Mouse (Mus musculus): ENCODE results near the gene Zfp119b. TPM values are rescaled to one million over a fixed set of nuclear protein-coding genes. Genes with fewer than 3 reads are reported as not detected.
"Not testable (repeated sequence)": the region's sequence is repeated elsewhere in the genome, so short reads cannot be mapped to it uniquely, and the experiment has no call there.

Zfp119b gene
- total and polyA plus RNA-seq, 2 experiments from 2014 or later: 2.9 to 5.6 TPM

DNA sequence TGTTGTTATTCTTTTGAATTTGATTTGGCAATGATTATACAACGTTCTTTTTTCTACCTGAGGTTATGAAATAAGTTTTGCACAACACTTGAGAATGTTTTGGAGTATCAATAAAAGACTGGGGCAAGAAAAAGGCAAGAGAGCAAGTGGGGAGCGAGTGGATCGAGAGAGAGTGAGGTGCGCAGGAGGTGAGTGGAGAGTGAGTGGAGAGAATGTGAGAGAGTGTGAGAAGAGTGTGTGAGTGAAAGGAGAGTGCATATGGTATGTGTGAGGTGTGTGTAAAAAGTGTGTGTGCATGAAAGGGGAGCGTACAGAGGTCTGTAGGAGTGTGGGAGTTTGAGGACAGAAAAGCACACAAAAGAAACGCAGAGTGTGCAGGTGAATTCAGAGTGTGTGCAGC, 45.2 kb downstream of the Zfp119b start:
- Histone ChIP-seq H3K9ac (replicated peaks; ENCODE audit: low read depth, low read length) (no peak overlapping the region), H3K4me2 (ENCODE audit: low read depth, low read length) (no peak overlapping the region), H3K36me3 (replicated peaks; ENCODE audit: control insufficient read depth, insufficient read depth, low read length) (no peaks in the 10 kb centered on the region), H3K9me3 (replicated peaks; ENCODE audit: control insufficient read depth, low read length) (peaks cover 5% of the 10 kb centered on the region; the same call in 1 of the 2 replicates), H3K4me3 (ENCODE audit: low read depth, low read length) (no peak overlapping the region), H3K4me1 (ENCODE audit: control insufficient read depth, insufficient read depth) (no peaks in the 10 kb centered on the region), H3K27ac (ENCODE audit: low read depth) (no peak overlapping the region), H3K27me3 (ENCODE audit: control insufficient read depth, insufficient read depth, low read length) (no peaks in the 10 kb centered on the region)
- DNase-seq (ENCODE audit: low spot score): no peak
- no peak for ATAC-seq (ENCODE audit: insufficient read depth, low read depth)
- no peak for TF ChIP-seq CTCF (IDR thresholded peaks at IDR 0.05; ENCODE audit: low read depth)
- no peak for TF ChIP-seq EP300 (IDR thresholded peaks at IDR 0.05; ENCODE audit: low read depth)
- WGBS: 64% methylated on average over 6 of the region's 6 CpGs

DNA sequence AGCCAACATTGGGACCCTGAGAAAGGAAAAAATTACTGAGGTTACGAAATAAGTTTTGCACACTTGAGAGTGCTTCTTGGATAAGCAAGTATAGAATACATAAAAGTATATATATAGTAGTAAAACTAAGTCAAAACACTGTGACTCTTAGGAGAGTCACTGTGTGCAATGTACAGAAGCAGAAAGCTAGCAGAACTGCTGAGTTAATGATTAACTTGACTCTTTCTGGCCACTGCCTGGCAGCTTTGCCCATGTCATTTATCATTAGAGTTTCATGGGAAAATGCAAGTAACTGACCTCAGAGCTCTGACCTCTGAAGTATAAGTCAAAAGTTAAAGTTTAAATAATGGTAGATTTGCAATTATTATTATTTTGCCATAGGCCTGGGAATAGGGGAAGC, 45.6 kb downstream of the Zfp119b start:
- Histone ChIP-seq H3K27ac (ENCODE audit: low read depth) (no peak overlapping the region), H3K9me3 (replicated peaks; ENCODE audit: control insufficient read depth, low read length) (peaks cover 5% of the 10 kb centered on the region; the same call in 1 of the 2 replicates), H3K36me3 (replicated peaks; ENCODE audit: control insufficient read depth, insufficient read depth, low read length) (no peaks in the 10 kb centered on the region), H3K9ac (replicated peaks; ENCODE audit: low read depth, low read length) (no peak overlapping the region), H3K4me3 (ENCODE audit: low read depth, low read length) (no peak overlapping the region), H3K4me2 (ENCODE audit: low read depth, low read length) (no peak overlapping the region), H3K27me3 (ENCODE audit: control insufficient read depth, insufficient read depth, low read length) (no peaks in the 10 kb centered on the region), H3K4me1 (ENCODE audit: control insufficient read depth, insufficient read depth) (no peaks in the 10 kb centered on the region)
- TF ChIP-seq EP300 (IDR thresholded peaks at IDR 0.05; ENCODE audit: low read depth) (no peak), CTCF (IDR thresholded peaks at IDR 0.05; ENCODE audit: low read depth) (no peak)
- 86% methylated on average over 1 of the region's 1 CpGs for WGBS
- DNase-seq (ENCODE audit: low spot score) (no peak), ATAC-seq (ENCODE audit: insufficient read depth, low read depth) (no peak)

DNA sequence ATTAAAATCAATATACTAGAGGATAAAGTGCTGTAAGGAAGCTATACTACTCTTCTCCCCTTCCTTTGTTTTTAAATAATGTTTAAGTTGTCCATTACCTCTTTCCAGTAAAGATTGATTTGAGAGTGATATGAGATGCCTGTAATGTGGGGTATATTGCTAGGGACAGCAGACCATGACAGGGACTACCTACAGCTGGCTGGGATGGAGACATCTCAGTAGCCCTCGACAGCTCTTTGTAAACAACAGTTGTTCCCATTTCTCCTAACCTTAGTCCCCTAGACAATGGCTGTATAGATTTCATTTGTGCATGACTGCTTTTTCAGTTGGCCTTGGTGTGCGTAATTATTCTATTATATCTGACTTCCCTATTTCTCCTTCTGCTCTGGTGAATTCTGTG, 46.2 kb downstream of the Zfp119b start:
- WGBS: 55% methylated on average over 2 of the region's 2 CpGs
- Histone ChIP-seq H3K27me3 (ENCODE audit: control insufficient read depth, insufficient read depth, low read length) (no peaks in the 10 kb centered on the region), H3K4me1 (ENCODE audit: control insufficient read depth, insufficient read depth) (no peaks in the 10 kb centered on the region), H3K9ac (replicated peaks; ENCODE audit: low read depth, low read length) (no peak overlapping the region), H3K27ac (ENCODE audit: low read depth) (no peak overlapping the region), H3K36me3 (replicated peaks; ENCODE audit: control insufficient read depth, insufficient read depth, low read length) (no peaks in the 10 kb centered on the region; the same call in 1 of the 2 replicates), H3K4me3 (ENCODE audit: low read depth, low read length) (no peak overlapping the region), H3K4me2 (ENCODE audit: low read depth, low read length) (no peak overlapping the region), H3K9me3 (replicated peaks; ENCODE audit: control insufficient read depth, low read length) (peaks cover 10% of the 10 kb centered on the region)
- TF ChIP-seq CTCF (IDR thresholded peaks at IDR 0.05; ENCODE audit: low read depth) (no peak), EP300 (IDR thresholded peaks at IDR 0.05; ENCODE audit: low read depth) (no peak)
- no peak for ATAC-seq (ENCODE audit: insufficient read depth, low read depth)
- DNase-seq (ENCODE audit: low spot score): no peak

DNA sequence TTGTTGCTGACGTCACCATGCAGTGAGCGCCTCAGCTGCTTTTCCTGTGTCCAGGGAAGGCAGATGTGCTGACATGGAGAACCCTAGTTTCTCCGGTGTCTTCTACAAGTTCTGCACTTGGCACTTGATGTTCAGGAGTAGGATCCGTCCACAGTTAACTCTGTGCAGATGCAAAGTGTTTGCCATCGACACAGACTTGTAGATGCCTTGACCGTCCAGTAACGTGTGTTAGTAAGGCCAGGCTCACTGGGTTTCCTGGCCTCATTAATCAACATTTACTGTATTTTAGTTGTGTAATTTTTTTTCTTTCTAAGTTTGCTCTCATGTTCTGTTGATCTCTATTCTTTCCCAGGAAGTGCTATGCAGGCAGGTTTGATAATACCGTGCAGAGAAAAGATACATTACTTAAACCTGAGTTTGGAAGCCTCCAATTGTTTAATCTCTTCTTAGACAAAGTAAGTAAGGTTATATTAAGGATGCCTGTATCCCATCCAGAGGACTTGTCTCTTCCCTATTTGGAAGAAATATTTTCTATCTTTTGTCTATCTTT, 56.8 kb downstream of the Zfp119b start:
- H3K27me3 ChIP-seq (ENCODE audit: control insufficient read depth, insufficient read depth, low read length); H3K36me3 ChIP-seq (replicated peaks; ENCODE audit: control insufficient read depth, insufficient read depth, low read length); ATAC-seq (ENCODE audit: insufficient read depth, low read depth); H3K4me1 ChIP-seq (ENCODE audit: control insufficient read depth, insufficient read depth); DNase-seq (ENCODE audit: low spot score); H3K9me3 ChIP-seq (replicated peaks; ENCODE audit: control insufficient read depth, low read length): not testable (repeated sequence)
- peak overlapping the region; percentile 61 for H3K4me2 ChIP-seq (ENCODE audit: low read depth, low read length)
- peak overlapping the region; percentile 55 for H3K4me3 ChIP-seq (ENCODE audit: low read depth, low read length)
- 13% methylated on average over 5 of the region's 8 CpGs for WGBS
- peak overlapping the region; percentile 89 for H3K27ac ChIP-seq (ENCODE audit: low read depth)
- H3K9ac ChIP-seq (replicated peaks; ENCODE audit: low read depth, low read length): peak overlapping the region; percentile 46

Other genes with a start within 250 kb of the Zfp119b start
- gene Pot1b, start 236.9 kb downstream of the Zfp119b start, total RNA-seq (2014; rRNA removed; ENCODE audit: low replicate concordance): 2.3 and 3.9 TPM in 2 replicates
- gene Pot1b, start 236.9 kb downstream of the Zfp119b start, polyA plus RNA-seq (2015; fragmentation: Nextera tagmentation; extraction: Ambion mirVana): 2.8 and 3.3 TPM in 2 replicates
- 0.04 and 0.08 TPM in 2 replicates for gene Adgre4, start 199.5 kb downstream of the Zfp119b start, total RNA-seq (2014; rRNA removed; ENCODE audit: low replicate concordance)
- gene Adgre4, start 199.5 kb downstream of the Zfp119b start, polyA plus RNA-seq (2015; fragmentation: Nextera tagmentation; extraction: Ambion mirVana): 0.20 and 0.23 TPM in 2 replicates
- gene Zfp119a, start 70.6 kb downstream of the Zfp119b start, total RNA-seq (2014; rRNA removed; ENCODE audit: low replicate concordance): 0.08 and 4.4 TPM in 2 replicates
- gene Zfp119a, start 70.6 kb downstream of the Zfp119b start, polyA plus RNA-seq (2015; fragmentation: Nextera tagmentation; extraction: Ambion mirVana): 5.4 and 6.0 TPM in 2 replicates
- 3.1 and 8.2 TPM in 2 replicates for gene Zfp959, start 57.4 kb downstream of the Zfp119b start, total RNA-seq (2014; rRNA removed; ENCODE audit: low replicate concordance)
- 7.3 and 7.4 TPM in 2 replicates for gene Zfp959, start 57.4 kb downstream of the Zfp119b start, polyA plus RNA-seq (2015; fragmentation: Nextera tagmentation; extraction: Ambion mirVana)
- gene Ebi3, start 3.1 kb upstream of the Zfp119b start, total RNA-seq (2014; rRNA removed; ENCODE audit: low replicate concordance): not detected in 2 replicates
- 0.37 and 1.1 TPM in 2 replicates for gene Ebi3, start 3.1 kb upstream of the Zfp119b start, polyA plus RNA-seq (2015; fragmentation: Nextera tagmentation; extraction: Ambion mirVana)
- 5.9 and 6.4 TPM in 2 replicates for gene Yju2, start 9.6 kb upstream of the Zfp119b start, total RNA-seq (2014; rRNA removed; ENCODE audit: low replicate concordance)
- 12.3 and 12.8 TPM in 2 replicates for gene Yju2, start 9.6 kb upstream of the Zfp119b start, polyA plus RNA-seq (2015; fragmentation: Nextera tagmentation; extraction: Ambion mirVana)
- 7.5 and 11.7 TPM in 2 replicates for gene Shd, start 21.0 kb upstream of the Zfp119b start, total RNA-seq (2014; rRNA removed; ENCODE audit: low replicate concordance)
- 5.0 and 5.7 TPM in 2 replicates for gene Shd, start 21.0 kb upstream of the Zfp119b start, polyA plus RNA-seq (2015; fragmentation: Nextera tagmentation; extraction: Ambion mirVana)
- gene Fsd1, start 37.0 kb upstream of the Zfp119b start, total RNA-seq (2014; rRNA removed; ENCODE audit: low replicate concordance): not detected in 2 replicates
- gene Fsd1, start 37.0 kb upstream of the Zfp119b start, polyA plus RNA-seq (2015; fragmentation: Nextera tagmentation; extraction: Ambion mirVana): 0.26 and 0.51 TPM in 2 replicates
- 14.3 and 23.7 TPM in 2 replicates for gene Stap2, start 56.1 kb upstream of the Zfp119b start, total RNA-seq (2014; rRNA removed; ENCODE audit: low replicate concordance)
- gene Stap2, start 56.1 kb upstream of the Zfp119b start, polyA plus RNA-seq (2015; fragmentation: Nextera tagmentation; extraction: Ambion mirVana): 16.0 and 17.2 TPM in 2 replicates
- 100 and 114 TPM in 2 replicates for gene Mpnd, start 56.2 kb upstream of the Zfp119b start, total RNA-seq (2014; rRNA removed; ENCODE audit: low replicate concordance)
- gene Mpnd, start 56.2 kb upstream of the Zfp119b start, polyA plus RNA-seq (2015; fragmentation: Nextera tagmentation; extraction: Ambion mirVana): 42.5 and 42.9 TPM in 2 replicates
- 45.8 and 61.1 TPM in 2 replicates for gene Sh3gl1, start 87.1 kb upstream of the Zfp119b start, total RNA-seq (2014; rRNA removed; ENCODE audit: low replicate concordance)
- 43.5 and 49.5 TPM in 2 replicates for gene Sh3gl1, start 87.1 kb upstream of the Zfp119b start, polyA plus RNA-seq (2015; fragmentation: Nextera tagmentation; extraction: Ambion mirVana)
- 2.8 and 8.3 TPM in 2 replicates for gene Chaf1a, start 90.9 kb upstream of the Zfp119b start, total RNA-seq (2014; rRNA removed; ENCODE audit: low replicate concordance)
- gene Chaf1a, start 90.9 kb upstream of the Zfp119b start, polyA plus RNA-seq (2015; fragmentation: Nextera tagmentation; extraction: Ambion mirVana): 2.9 and 3.0 TPM in 2 replicates
- gene Ubxn6, start 125.5 kb upstream of the Zfp119b start, total RNA-seq (2014; rRNA removed; ENCODE audit: low replicate concordance): 67.5 and 68.1 TPM in 2 replicates
- 56.2 and 58.2 TPM in 2 replicates for gene Ubxn6, start 125.5 kb upstream of the Zfp119b start, polyA plus RNA-seq (2015; fragmentation: Nextera tagmentation; extraction: Ambion mirVana)
- 23.9 and 35.9 TPM in 2 replicates for gene Hdgfl2, start 130.1 kb upstream of the Zfp119b start, total RNA-seq (2014; rRNA removed; ENCODE audit: low replicate concordance)
- 52.1 TPM in 2 replicates for gene Hdgfl2, start 130.1 kb upstream of the Zfp119b start, polyA plus RNA-seq (2015; fragmentation: Nextera tagmentation; extraction: Ambion mirVana)
- 47.4 and 88.5 TPM in 2 replicates for gene Plin4, start 160.3 kb upstream of the Zfp119b start, total RNA-seq (2014; rRNA removed; ENCODE audit: low replicate concordance)
- gene Plin4, start 160.3 kb upstream of the Zfp119b start, polyA plus RNA-seq (2015; fragmentation: Nextera tagmentation; extraction: Ambion mirVana): 5.9 and 9.4 TPM in 2 replicates
- 23.3 and 58.8 TPM in 2 replicates for gene Plin5, start 168.1 kb upstream of the Zfp119b start, total RNA-seq (2014; rRNA removed; ENCODE audit: low replicate concordance)
- 55.7 and 58.3 TPM in 2 replicates for gene Plin5, start 168.1 kb upstream of the Zfp119b start, polyA plus RNA-seq (2015; fragmentation: Nextera tagmentation; extraction: Ambion mirVana)
- gene Lrg1, start 172.5 kb upstream of the Zfp119b start, total RNA-seq (2014; rRNA removed; ENCODE audit: low replicate concordance): 4.5 and 5.1 TPM in 2 replicates
- 9.0 and 10.0 TPM in 2 replicates for gene Lrg1, start 172.5 kb upstream of the Zfp119b start, polyA plus RNA-seq (2015; fragmentation: Nextera tagmentation; extraction: Ambion mirVana)
- 7.9 and 10.4 TPM in 2 replicates for gene Sema6b, start 190.8 kb upstream of the Zfp119b start, total RNA-seq (2014; rRNA removed; ENCODE audit: low replicate concordance)
- 0.81 and 0.93 TPM in 2 replicates for gene Sema6b, start 190.8 kb upstream of the Zfp119b start, polyA plus RNA-seq (2015; fragmentation: Nextera tagmentation; extraction: Ambion mirVana)
- gene Tnfaip8l1, start 213.0 kb upstream of the Zfp119b start, total RNA-seq (2014; rRNA removed; ENCODE audit: low replicate concordance): 3.4 and 16.5 TPM in 2 replicates
- 4.9 and 5.6 TPM in 2 replicates for gene Tnfaip8l1, start 213.0 kb upstream of the Zfp119b start, polyA plus RNA-seq (2015; fragmentation: Nextera tagmentation; extraction: Ambion mirVana)
- gene Mydgf, start 234.4 kb upstream of the Zfp119b start, total RNA-seq (2014; rRNA removed; ENCODE audit: low replicate concordance): 42.9 and 43.2 TPM in 2 replicates
- 50.2 and 52.0 TPM in 2 replicates for gene Mydgf, start 234.4 kb upstream of the Zfp119b start, polyA plus RNA-seq (2015; fragmentation: Nextera tagmentation; extraction: Ambion mirVana)

Measured in heart, postnatal 0 days (tissue).